14 mouse cellular contexts compared by ENCODE assay signal in genomic region chr19:50145919-50146318, GRCm38 (mm10).
A peak's percentile ranks its signal among the peaks of the same experiment; 100 is the strongest.
DNase-seq lines count a peak whose midpoint lies in the region; ATAC-seq and TF ChIP-seq lines count a peak whose summit lies in the region.
"Had no signal": no experiment of that assay in that cellular context is flagged by ENCODE, and none has a peak within 500 bp of the region (broad histone marks: within the 10 kb centered on the region; RNA-seq: fewer than 3 reads in every experiment).

No protein-coding gene starts in this region.

- TF ChIP-seq CTCF in E14TG2a.4 (conservative IDR thresholded peaks at IDR 0.05; ENCODE audit: low read length), result peak; percentile 16; the same call in 1 of the 2 replicates

- no peaks in the 10 kb centered on the region for H3K36me3 ChIP-seq in embryonic facial prominence, embryonic 11.5 days (replicated peaks; ENCODE audit: control insufficient read depth, insufficient read depth, low read depth, low read length)
- H3K36me3 ChIP-seq in embryonic facial prominence, embryonic 10.5 days (replicated peaks), result no peaks in the 10 kb centered on the region
- H3K36me3 ChIP-seq in E14TG2a.4 (ENCODE audit: insufficient read depth, low read length), result no peaks in the 10 kb centered on the region
- H3K36me3 ChIP-seq: forebrain, embryonic 12.5 days; limb, embryonic 12.5 days; lung, embryonic 15.5 days had no signal

- no peak overlapping the region for H3K27ac ChIP-seq in embryonic facial prominence, embryonic 11.5 days (replicated peaks; ENCODE audit: low read depth, low read length)
- H3K27ac ChIP-seq in embryonic facial prominence, embryonic 10.5 days (replicated peaks), result no peak overlapping the region
- H3K27ac ChIP-seq: forebrain, embryonic 12.5 days; limb, embryonic 12.5 days; lung, embryonic 15.5 days had no signal

- H3K4me1 ChIP-seq in embryonic facial prominence, embryonic 11.5 days (ENCODE audit: control insufficient read depth, insufficient read depth, low read length), result no peaks in the 10 kb centered on the region
- peaks cover 15% of the 10 kb centered on the region for H3K4me1 ChIP-seq in embryonic facial prominence, embryonic 10.5 days
- H3K4me1 ChIP-seq in E14TG2a.4 (replicated peaks; ENCODE audit: low read depth, low read length), result no peaks in the 10 kb centered on the region
- H3K4me1 ChIP-seq: limb, embryonic 12.5 days; lung, embryonic 15.5 days had no signal

- intact Hi-C loops in gastrocnemius, postnatal 36 days (cut with DNase I), result no loop called here

- no peak for ATAC-seq in embryonic facial prominence, embryonic 11.5 days (replicated peaks; ENCODE audit: insufficient number of reproducible peaks, low FRiP score, low TSS enrichment, low read depth)
- no peak for ATAC-seq in megakaryocyte, adult 5-6 weeks (ENCODE audit: poor library complexity, severe bottlenecking)

- H3K4me3 ChIP-seq in embryonic facial prominence, embryonic 11.5 days (ENCODE audit: low read depth, low read length), result no peak overlapping the region
- H3K4me3 ChIP-seq in embryonic facial prominence, embryonic 10.5 days, result no peak overlapping the region
- no peak overlapping the region for H3K4me3 ChIP-seq in E14TG2a.4 (replicated peaks; ENCODE audit: low read length)
- H3K4me3 ChIP-seq: forebrain, embryonic 12.5 days; limb, embryonic 12.5 days; lung, embryonic 15.5 days had no signal

- H3K9ac ChIP-seq in embryonic facial prominence, embryonic 11.5 days (replicated peaks; ENCODE audit: low read length), result no peak overlapping the region
- H3K9ac ChIP-seq: forebrain, embryonic 12.5 days; limb, embryonic 12.5 days; lung, embryonic 15.5 days had no signal

- WGBS in embryonic facial prominence, embryonic 11.5 days, result 23% methylated on average over 3 of the region's 3 CpGs
- 29% methylated on average over 3 of the region's 3 CpGs for WGBS in embryonic facial prominence, embryonic 10.5 days

- no peaks in the 10 kb centered on the region for H3K9me3 ChIP-seq in embryonic facial prominence, embryonic 11.5 days (replicated peaks; ENCODE audit: control insufficient read depth, low read length)
- H3K9me3 ChIP-seq in embryonic facial prominence, embryonic 10.5 days, result no peaks in the 10 kb centered on the region
- peaks cover 12% of the 10 kb centered on the region; the same call in 1 of the 2 replicates for H3K9me3 ChIP-seq in E14TG2a.4 (ENCODE audit: low read length)
- H3K9me3 ChIP-seq: forebrain, embryonic 12.5 days; limb, embryonic 12.5 days; lung, embryonic 15.5 days had no signal

- H3K4me2 ChIP-seq in embryonic facial prominence, embryonic 11.5 days (ENCODE audit: low read depth, low read length), result no peak overlapping the region
- H3K4me2 ChIP-seq: forebrain, embryonic 12.5 days; limb, embryonic 12.5 days; lung, embryonic 15.5 days had no signal

- no peaks in the 10 kb centered on the region for H3K27me3 ChIP-seq in embryonic facial prominence, embryonic 11.5 days (ENCODE audit: control insufficient read depth, insufficient read depth, low read length)
- no peaks in the 10 kb centered on the region for H3K27me3 ChIP-seq in embryonic facial prominence, embryonic 10.5 days (replicated peaks; ENCODE audit: low read depth, poor library complexity, severe bottlenecking)
- no peaks in the 10 kb centered on the region for H3K27me3 ChIP-seq in E14TG2a.4 (ENCODE audit: insufficient read depth, low read length)
- H3K27me3 ChIP-seq: forebrain, embryonic 12.5 days; limb, embryonic 12.5 days; lung, embryonic 15.5 days had no signal

- peak; percentile 43 for DNase-seq in embryonic facial prominence, embryonic 11.5 days (ENCODE audit: low spot score)
- no peak for DNase-seq in embryonic facial prominence, embryonic 10.5 days (ENCODE audit: low spot score)
- peak; percentile 21 for DNase-seq in layer of hippocampus, adult 11-12 months (ENCODE audit: low spot score)
- DNase-seq in layer of hippocampus, postnatal 36 days, result no peak
- DNase-seq in embryo, embryonic 11.5 days (ENCODE audit: low read depth, low spot score), result peak; percentile 9
- no peak for DNase-seq in gastrocnemius, postnatal 36 days
- DNase-seq: heart, adult 18-20 months; kidney, postnatal 25 days; thymus, adult 18-20 months had no signal

Comparison
In these comparisons a context has a peak if more than half of its experiments do, and no peak if none do; other contexts are left out.
1. DNase-seq: peak in embryonic facial prominence, embryonic 11.5 days (single experiment), layer of hippocampus, adult 11-12 months (single experiment) and embryo, embryonic 11.5 days (single experiment); none in embryonic facial prominence, embryonic 10.5 days (single experiment), layer of hippocampus, postnatal 36 days (0 of 2) and gastrocnemius, postnatal 36 days (0 of 2).